Mouse (Mus musculus) limb, embryonic 13.5 days (tissue): ENCODE measurements around the gene Gm21497. TPM values are rescaled to one million over a fixed set of nuclear protein-coding genes. Genes with fewer than 3 reads are reported as not detected.
"Not testable (repeated sequence)": the region's sequence is repeated elsewhere in the genome, so short reads cannot be mapped to it uniquely, and the experiment has no call there.

Source experiments
- ATAC-seq: fragments of 200-750 bp; cut with Nextera tagmentation; 2 replicates; pipeline ENCODE4 v1.8.0; 2017; ENCODE audit warnings: low read depth, moderate number of reproducible peaks, moderate TSS enrichment; ENCODE audit not compliant: low FRiP score
- H3K27ac ChIP-seq: fragments of 300-500 bp; sonication (generic); 2 replicates; pipeline ENCODE4 v1.5.1; 2015; ENCODE audit warnings: inconsistent platforms, mild to moderate bottlenecking, moderate library complexity
- H3K27me3 ChIP-seq: fragments of 300-500 bp; sonication (generic); 2 replicates; pipeline ENCODE4 v1.6.1; 2015; ENCODE audit warnings: mild to moderate bottlenecking, inconsistent platforms
- H3K36me3 ChIP-seq: fragments of 300-500 bp; sonication (generic); 2 replicates; pipeline ENCODE4 v1.6.1; 2015; ENCODE audit warnings: inconsistent platforms, mild to moderate bottlenecking, moderate library complexity
- H3K4me1 ChIP-seq: fragments of 300-500 bp; sonication (generic); 2 replicates; pipeline ENCODE4 v1.6.1; 2015; ENCODE audit warnings: inconsistent platforms
- H3K4me2 ChIP-seq: fragments of 300-500 bp; sonication (generic); replicated peaks from 2 replicates; pipeline ENCODE4 v1.6.1; 2015; ENCODE audit warnings: inconsistent platforms, mild to moderate bottlenecking, moderate library complexity
- H3K4me3 ChIP-seq: fragments of 300-500 bp; sonication (generic); 2 replicates; pipeline ENCODE4 v1.5.1; 2015; ENCODE audit warnings: moderate library complexity, mild to moderate bottlenecking, inconsistent platforms
- H3K9ac ChIP-seq: fragments of 300-500 bp; sonication (generic); 2 replicates; pipeline ENCODE4 v1.6.1; 2015; ENCODE audit warnings: mild to moderate bottlenecking, inconsistent platforms
- H3K9me3 ChIP-seq: fragments of 300-500 bp; sonication (generic); 2 replicates; pipeline ENCODE4 v1.6.1; 2016; ENCODE audit warnings: inconsistent platforms
- WGBS: fragments of 180-500 bp; shearing (Covaris S2); methylation state at CpG from one replicate; pipeline ENCODE4 v1.1.7; 2015; 5-methylcytosine and 5-hydroxymethylcytosine counted together
- polyA plus RNA-seq: library from polyadenylated mRNA; unstranded; fragments of >200 nt; fragmentation: Nextera tagmentation; extraction: Ambion mirVana; gene quantifications from 2 replicates; pipeline ENCODE4 v1.2.1, GENCODE M21; 2015

Gene Gm21497
- not detected in 2 replicates for polyA plus RNA-seq

DNA sequence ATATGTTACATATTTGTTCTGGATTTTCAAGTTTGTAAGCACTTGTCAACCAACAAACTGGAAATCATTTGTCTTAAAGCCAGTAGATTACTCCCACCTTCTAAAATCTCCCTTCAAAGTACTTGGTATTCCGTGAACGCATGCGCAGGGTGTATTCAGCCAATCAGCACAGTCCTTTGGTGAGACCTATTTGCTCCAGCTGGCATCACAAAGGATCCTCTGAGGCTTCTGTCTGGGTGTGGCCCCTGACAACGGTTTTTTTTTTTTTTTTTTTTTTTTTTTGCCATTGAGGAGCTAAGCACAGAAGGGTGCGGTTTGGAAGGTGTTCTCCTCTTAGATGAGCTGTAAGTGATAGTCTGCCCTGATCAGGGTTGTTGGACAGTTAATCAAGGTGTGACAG is at the start of gene Gm21497:
Gm21497 (plus strand) TSS at position 301 of the 400 bp plus-strand sequence.
- not testable (repeated sequence) for H3K9ac ChIP-seq, ATAC-seq, H3K9me3 ChIP-seq, H3K4me1 ChIP-seq, H3K4me2 ChIP-seq, H3K4me3 ChIP-seq, H3K27ac ChIP-seq, H3K36me3 ChIP-seq, H3K27me3 ChIP-seq
- WGBS = no CpG with 5 or more reads among the region's 5 CpGs
